Comparison of ENCODE assay signal across 23 mouse cellular contexts in the genomic region with DNA sequence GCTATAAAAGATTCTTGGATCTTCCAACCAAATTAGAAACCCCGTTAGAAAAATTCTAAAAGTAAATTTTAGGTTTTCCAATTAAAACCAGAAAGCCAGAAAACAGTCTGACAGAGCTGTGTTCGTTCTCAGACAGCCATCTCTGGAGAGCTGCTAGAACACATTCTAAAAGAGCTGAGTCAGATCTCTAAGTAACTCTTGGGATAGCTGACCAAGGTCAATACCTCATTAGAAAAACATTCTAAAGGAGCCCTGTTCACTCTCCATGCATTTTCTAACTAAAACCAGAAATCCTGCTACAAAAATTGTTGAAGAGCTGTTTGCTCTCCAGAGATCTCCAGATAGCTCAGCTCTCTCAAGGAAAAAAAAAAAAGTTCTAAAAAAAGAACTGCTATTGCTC. TPM values are rescaled to one million over a fixed set of nuclear protein-coding genes. Genes with fewer than 3 reads are reported as not detected.
DNase-seq lines count a peak whose midpoint lies in the region; ATAC-seq and TF ChIP-seq lines count a peak whose summit lies in the region.
"Had no signal": no experiment of that assay in that cellular context is flagged by ENCODE, and none has a peak within 500 bp of the region (broad histone marks: within the 10 kb centered on the region; RNA-seq: fewer than 3 reads in every experiment).

No protein-coding gene starts in this region.

- no peak overlapping the region for H3K4me3 ChIP-seq in lung, postnatal 0 days (ENCODE audit: low read depth, low read length)
- H3K4me3 ChIP-seq: embryonic facial prominence, embryonic 13.5 days; embryonic facial prominence, embryonic 15.5 days; forebrain, embryonic 10.5 days; forebrain, embryonic 12.5 days had no signal

- ATAC-seq in lung, postnatal 0 days = peak; percentile 50
- ATAC-seq: forebrain, embryonic 14.5 days; forebrain, embryonic 16.5 days had no signal

- H3K4me1 ChIP-seq in lung, postnatal 0 days (ENCODE audit: insufficient read depth, low read depth, low read length) = no peaks in the 10 kb centered on the region
- H3K4me1 ChIP-seq: embryonic facial prominence, embryonic 13.5 days; embryonic facial prominence, embryonic 15.5 days; forebrain, embryonic 12.5 days had no signal

- TF ChIP-seq EP300 in lung, postnatal 0 days (IDR thresholded peaks at IDR 0.05) = no peak

- H3K4me2 ChIP-seq in lung, postnatal 0 days (replicated peaks; ENCODE audit: low read depth, low read length) = no peak overlapping the region
- H3K4me2 ChIP-seq: embryonic facial prominence, embryonic 13.5 days; embryonic facial prominence, embryonic 15.5 days; forebrain, embryonic 12.5 days had no signal

- no peak for TF ChIP-seq CTCF in lung, postnatal 0 days (IDR thresholded peaks at IDR 0.05)

- no peak overlapping the region for H3K27ac ChIP-seq in lung, postnatal 0 days (ENCODE audit: low read length)
- H3K27ac ChIP-seq: embryonic facial prominence, embryonic 13.5 days; embryonic facial prominence, embryonic 15.5 days; forebrain, embryonic 10.5 days; forebrain, embryonic 12.5 days had no signal

- no peaks in the 10 kb centered on the region for H3K27me3 ChIP-seq in lung, postnatal 0 days (replicated peaks; ENCODE audit: insufficient read depth, low read length)
- H3K27me3 ChIP-seq: embryonic facial prominence, embryonic 13.5 days; embryonic facial prominence, embryonic 15.5 days had no signal

- no peak overlapping the region for H3K9ac ChIP-seq in lung, postnatal 0 days (replicated peaks; ENCODE audit: low read depth)
- H3K9ac ChIP-seq: embryonic facial prominence, embryonic 13.5 days; embryonic facial prominence, embryonic 15.5 days; forebrain, embryonic 12.5 days had no signal

- no peaks in the 10 kb centered on the region for H3K9me3 ChIP-seq in lung, postnatal 0 days (ENCODE audit: low read length)
- H3K9me3 ChIP-seq: embryonic facial prominence, embryonic 13.5 days; embryonic facial prominence, embryonic 15.5 days; forebrain, embryonic 10.5 days; forebrain, embryonic 12.5 days; G1E had no signal

- no peaks in the 10 kb centered on the region for H3K36me3 ChIP-seq in lung, postnatal 0 days (ENCODE audit: insufficient read depth, low read length)
- H3K36me3 ChIP-seq: embryonic facial prominence, embryonic 13.5 days; embryonic facial prominence, embryonic 15.5 days; forebrain, embryonic 10.5 days; forebrain, embryonic 12.5 days; G1E had no signal

- 50% methylated on average over 2 of the region's 2 CpGs for WGBS in lung, postnatal 0 days

- peak; percentile 46 for DNase-seq in lung, postnatal 0 days (ENCODE audit: low spot score)
- no peak for DNase-seq in lung, postnatal 25 days (ENCODE audit: low spot score)
- peak; percentile 71 for DNase-seq in NIH3T3 (ENCODE audit: low read depth)
- DNase-seq in fibroblast of lung, adult 2 months (ENCODE audit: low read depth) = peak; percentile 11
- no peak for DNase-seq in kidney, adult 9 months
- DNase-seq in testis, postnatal 10 days (ENCODE audit: low spot score) = no peak
- DNase-seq: adrenal gland, adult 2 months; adrenal gland, postnatal 10 days; adrenal gland, postnatal 25 days; cerebellum, adult 11 months; cerebellum, adult 18-20 months; cerebellum, adult 8-10 months; cerebellum, adult 9-11 months; cerebellum, postnatal 14 days; cerebellum, postnatal 36 days; embryo, embryonic 11 days had no signal

RNA-seq across cellular contexts. Expression of gene Sec63, which starts 31.7 kb away (rescaled TPM):
- 15.1 and 17.2 TPM in 2 replicates for polyA plus RNA-seq in lung, postnatal 0 days (2015; fragmentation: Nextera tagmentation; extraction: Ambion mirVana)

Comparison
In these comparisons a context has a peak if more than half of its experiments do, and no peak if none do; other contexts are left out.
1. DNase-seq: peak in lung, postnatal 0 days (single experiment), NIH3T3 (single experiment) and fibroblast of lung, adult 2 months (single experiment); none in lung, postnatal 25 days (single experiment), kidney, adult 9 months (single experiment) and testis, postnatal 10 days (single experiment).